Mouse (Mus musculus) limb, embryonic 15.5 days (tissue): Measurements from ENCODE around the gene Strn3. TPM values are rescaled to one million over a fixed set of nuclear protein-coding genes. Genes with fewer than 3 reads are reported as not detected.

Experiments used
- ATAC-seq: fragments of 200-750 bp; cut with Nextera tagmentation; 2 replicates; pipeline ENCODE4 v1.8.0; 2017; ENCODE audit warnings: low read depth, moderate TSS enrichment; ENCODE audit not compliant: insufficient number of reproducible peaks, low FRiP score, low TSS enrichment
- H3K27ac ChIP-seq: fragments of 300-500 bp; sonication (generic); 2 replicates; pipeline ENCODE4 v1.5.1; 2015; ENCODE audit warnings: moderate library complexity, mild to moderate bottlenecking, inconsistent platforms
- H3K27me3 ChIP-seq: fragments of 300-500 bp; sonication (generic); 2 replicates; pipeline ENCODE4 v1.6.1; 2015; ENCODE audit warnings: inconsistent platforms
- H3K36me3 ChIP-seq: fragments of 300-500 bp; sonication (generic); 2 replicates; pipeline ENCODE4 v1.6.1; 2015; ENCODE audit warnings: inconsistent platforms
- H3K4me1 ChIP-seq: fragments of 300-500 bp; sonication (generic); 2 replicates; pipeline ENCODE4 v1.6.1; 2015; ENCODE audit warnings: inconsistent platforms
- H3K4me2 ChIP-seq: fragments of 300-500 bp; sonication (generic); 2 replicates; pipeline ENCODE4 v1.6.1; 2015; ENCODE audit warnings: mild to moderate bottlenecking, inconsistent platforms
- H3K4me3 ChIP-seq: fragments of 300-500 bp; sonication (generic); 2 replicates; pipeline ENCODE4 v1.5.1; 2015; ENCODE audit warnings: mild to moderate bottlenecking, inconsistent platforms
- H3K9ac ChIP-seq: fragments of 300-500 bp; sonication (generic); 2 replicates; pipeline ENCODE4 v1.6.1; 2015; ENCODE audit warnings: inconsistent platforms
- H3K9me3 ChIP-seq: fragments of 300-500 bp; sonication (generic); 2 replicates; pipeline ENCODE4 v1.6.1; 2016; ENCODE audit warnings: inconsistent platforms
- WGBS: fragments of 180-500 bp; shearing (Covaris S2); methylation state at CpG from one replicate; pipeline ENCODE4 v1.1.7; 2015; 5-methylcytosine and 5-hydroxymethylcytosine counted together
- polyA plus RNA-seq: library from polyadenylated mRNA; unstranded; fragments of >200 nt; fragmentation: Nextera tagmentation; extraction: Ambion mirVana; gene quantifications from 2 replicates; pipeline ENCODE4 v1.2.1, GENCODE M21; 2015

Strn3 gene
- polyA plus RNA-seq: 35.5 and 47.1 TPM in 2 replicates

GRCm38 (mm10) chr12:51691845-51692632 is at the start of gene Strn3:
Gene Strn3 (minus strand): TSS chr12:51691897.
- H3K4me3 ChIP-seq: peak within 1 kb of the TSS; percentile 85
- ATAC-seq: peak; percentile 97
- no peaks in the 10 kb centered on the region for H3K9me3 ChIP-seq
- no peaks in the 10 kb centered on the region for H3K36me3 ChIP-seq
- 0 out of 2 replicates have a peak, but pooled peaks cover 5% of the 10 kb centered on the region for H3K4me1 ChIP-seq
- H3K27me3 ChIP-seq: no peaks in the 10 kb centered on the region
- peak within 1 kb of the TSS; percentile 45 for H3K4me2 ChIP-seq
- under 1% methylated on average over 52 of the region's 56 CpGs for WGBS
- H3K9ac ChIP-seq: peak within 1 kb of the TSS; percentile 99
- peak within 1 kb of the TSS; percentile 100 for H3K27ac ChIP-seq

GRCm38 (mm10) chr12:51736807-51737206 is 45.1 kb upstream of the Strn3 start:
- no peaks in the 10 kb centered on the region for H3K36me3 ChIP-seq
- no peak overlapping the region for H3K4me3 ChIP-seq
- no peak overlapping the region for H3K9ac ChIP-seq
- H3K27me3 ChIP-seq: no peaks in the 10 kb centered on the region
- peaks cover 21% of the 10 kb centered on the region for H3K4me1 ChIP-seq
- H3K9me3 ChIP-seq: no peaks in the 10 kb centered on the region
- no peak overlapping the region for H3K27ac ChIP-seq
- H3K4me2 ChIP-seq: no peak overlapping the region
- no peak for ATAC-seq
- WGBS: 58% methylated on average over 1 of the region's 1 CpGs

- Histone ChIP-seq H3K4me1 (peaks cover 21% of the 10 kb centered on the region), H3K27ac (peak overlapping the region; percentile 22; the same call in 1 of the 2 replicates), H3K9me3 (no peaks in the 10 kb centered on the region), H3K9ac (no peak overlapping the region), H3K4me2 (no peak overlapping the region), H3K36me3 (no peaks in the 10 kb centered on the region), H3K27me3 (no peaks in the 10 kb centered on the region), H3K4me3 (no peak overlapping the region)
- no peak for ATAC-seq
- WGBS: 69% methylated on average over 3 of the region's 3 CpGs
Measured at GRCm38 (mm10) chr12:51736381-51736780, 44.7 kb upstream of the Strn3 start.

- Histone ChIP-seq H3K27ac (peak overlapping the region; percentile 57), H3K4me3 (no peak overlapping the region), H3K36me3 (no peaks in the 10 kb centered on the region), H3K9ac (no peak overlapping the region), H3K4me1 (peaks cover 21% of the 10 kb centered on the region), H3K27me3 (no peaks in the 10 kb centered on the region), H3K9me3 (no peaks in the 10 kb centered on the region), H3K4me2 (no peak overlapping the region)
- 34% methylated on average over 7 of the region's 7 CpGs for WGBS
- ATAC-seq: peak; percentile 77
Measured at GRCm38 (mm10) chr12:51735840-51736271, 44.2 kb upstream of the Strn3 start.

DNA sequence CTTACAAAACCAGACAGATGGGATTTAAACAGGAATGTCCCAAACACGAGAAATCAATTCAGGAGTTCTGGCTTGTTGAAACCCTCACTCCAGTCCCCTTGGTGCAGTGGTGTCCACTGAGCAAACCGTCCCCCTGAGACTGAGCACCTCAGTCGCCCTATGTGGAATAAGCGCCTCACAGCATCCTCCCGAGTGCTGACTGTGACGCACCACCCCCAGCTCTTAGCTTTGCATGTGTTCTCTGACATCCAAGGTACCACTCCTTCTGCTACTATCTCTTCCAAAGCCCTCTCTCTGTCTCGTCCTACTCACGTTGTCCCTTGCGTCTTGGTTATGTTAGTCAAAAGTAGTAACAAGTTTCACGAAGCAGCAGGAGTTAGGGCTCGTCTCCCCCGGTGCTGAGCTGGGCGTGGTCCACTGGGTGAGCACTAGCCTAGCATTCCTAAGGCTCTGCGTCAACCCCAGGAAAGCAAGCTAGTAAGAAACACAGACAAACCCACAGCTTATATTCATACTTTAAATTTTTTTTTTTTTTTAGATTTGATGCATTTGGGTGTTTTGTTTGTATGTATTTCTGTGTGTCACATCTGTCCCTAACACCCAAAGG is 43.0 kb upstream of the Strn3 start:
- no peak for ATAC-seq
- Histone ChIP-seq H3K9ac (no peak overlapping the region), H3K36me3 (no peaks in the 10 kb centered on the region), H3K27ac (peak overlapping the region; percentile 57), H3K4me2 (no peak overlapping the region), H3K4me3 (no peak overlapping the region), H3K27me3 (no peaks in the 10 kb centered on the region), H3K9me3 (no peaks in the 10 kb centered on the region), H3K4me1 (peaks cover 21% of the 10 kb centered on the region)
- WGBS: 64% methylated on average over 14 of the region's 14 CpGs

- Histone ChIP-seq H3K4me1 (peaks cover 9% of the 10 kb centered on the region; the same call in 1 of the 2 replicates), H3K9ac (no peak overlapping the region), H3K27me3 (no peaks in the 10 kb centered on the region), H3K4me3 (no peak overlapping the region), H3K9me3 (no peaks in the 10 kb centered on the region), H3K27ac (peak overlapping the region; percentile 60; the same call in 1 of the 2 replicates), H3K4me2 (no peak overlapping the region), H3K36me3 (no peaks in the 10 kb centered on the region)
- no peak for ATAC-seq
- WGBS: 92% methylated on average over 9 of the region's 9 CpGs
Measured at GRCm38 (mm10) chr12:51729827-51730226, 38.1 kb upstream of the Strn3 start.

DNA sequence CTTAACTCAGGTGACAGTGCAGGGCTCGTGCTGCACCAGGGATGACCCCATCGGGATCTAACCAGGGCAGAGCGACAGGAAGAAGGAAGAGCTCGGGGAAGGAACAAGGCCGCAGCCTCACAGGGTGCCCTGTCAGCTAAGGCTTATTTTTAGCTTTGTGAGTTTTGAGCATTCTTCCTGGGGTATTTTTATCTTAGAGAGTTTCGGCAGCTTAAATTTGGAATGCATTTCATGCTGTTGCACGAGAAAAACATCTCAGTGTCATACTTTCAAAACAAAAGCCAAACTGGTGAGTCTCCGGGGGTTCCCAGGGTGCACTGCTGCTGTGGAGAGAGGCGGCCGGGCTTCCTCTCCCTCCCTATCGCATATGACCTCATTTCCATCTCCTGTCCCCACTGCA is 37.4 kb upstream of the Strn3 start:
- no peak for ATAC-seq
- H3K4me1 ChIP-seq: peaks cover 1% of the 10 kb centered on the region; the same call in 1 of the 2 replicates
- no peaks in the 10 kb centered on the region for H3K27me3 ChIP-seq
- no peaks in the 10 kb centered on the region for H3K36me3 ChIP-seq
- no peak overlapping the region for H3K4me3 ChIP-seq
- 65% methylated on average over 11 of the region's 11 CpGs for WGBS
- no peak overlapping the region for H3K9ac ChIP-seq
- H3K9me3 ChIP-seq: no peaks in the 10 kb centered on the region
- H3K4me2 ChIP-seq: no peak overlapping the region
- H3K27ac ChIP-seq: peak overlapping the region; percentile 60

- Histone ChIP-seq H3K36me3 (peaks cover 11% of the 10 kb centered on the region; the same call in 1 of the 2 replicates), H3K27me3 (no peaks in the 10 kb centered on the region), H3K4me2 (no peak overlapping the region), H3K9ac (no peak overlapping the region), H3K9me3 (no peaks in the 10 kb centered on the region), H3K4me3 (no peak overlapping the region), H3K4me1 (no peaks in the 10 kb centered on the region), H3K27ac (no peak overlapping the region)
- ATAC-seq: no peak
- 88% methylated on average over 8 of the region's 8 CpGs for WGBS
Measured at GRCm38 (mm10) chr12:51721836-51722235, 30.1 kb upstream of the Strn3 start.

DNA sequence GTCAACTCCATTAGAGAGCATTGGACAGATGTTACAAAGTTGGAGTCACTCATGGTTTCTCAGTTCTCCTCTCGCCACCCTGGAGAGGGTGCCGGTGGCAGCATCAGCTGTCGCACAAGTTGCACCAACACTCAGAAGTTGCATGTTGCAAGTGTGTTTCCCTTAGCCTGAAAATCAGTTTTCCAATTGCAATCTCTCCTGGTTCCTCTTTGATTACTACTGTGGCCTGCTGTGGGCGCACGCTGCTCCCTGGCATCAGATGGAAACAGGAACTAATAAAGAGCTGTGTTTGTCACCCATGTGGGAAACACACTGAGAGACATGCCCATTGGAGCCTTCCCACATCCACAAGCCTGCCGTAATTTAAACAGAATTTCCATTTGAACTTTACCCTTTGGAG is 26.9 kb upstream of the Strn3 start:
- WGBS: 89% methylated on average over 6 of the region's 6 CpGs

DNA sequence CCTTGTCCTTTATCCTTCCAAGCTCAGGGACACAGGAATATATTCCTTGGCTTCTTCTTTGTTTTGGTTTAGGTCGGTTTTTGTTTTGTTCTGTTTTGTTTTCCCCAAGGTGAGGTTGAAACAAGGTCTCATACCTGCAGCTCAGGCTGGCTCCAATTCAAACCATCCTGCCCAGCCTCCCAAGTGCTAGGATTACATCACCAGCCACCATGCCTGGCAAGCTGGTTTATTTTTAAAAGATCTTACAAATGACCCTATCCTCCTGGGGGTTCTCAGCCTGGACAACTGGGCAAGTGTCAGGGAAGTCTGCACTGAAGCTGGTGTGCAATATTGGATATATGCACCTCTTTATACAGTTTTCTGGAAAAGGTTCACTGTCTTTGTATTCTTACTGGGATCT is 21.0 kb upstream of the Strn3 start:
- Histone ChIP-seq H3K4me2 (no peak overlapping the region), H3K36me3 (no peaks in the 10 kb centered on the region), H3K9ac (no peak overlapping the region), H3K4me3 (no peak overlapping the region), H3K4me1 (no peaks in the 10 kb centered on the region), H3K9me3 (no peaks in the 10 kb centered on the region), H3K27me3 (no peaks in the 10 kb centered on the region), H3K27ac (no peak overlapping the region)
- WGBS: 62% methylated on average over 1 of the region's 1 CpGs
- ATAC-seq: no peak

More for the DNA sequence above, 26.9 kb upstream of the Strn3 start:
- Histone ChIP-seq H3K27me3 (no peaks in the 10 kb centered on the region), H3K4me1 (no peaks in the 10 kb centered on the region), H3K27ac (no peak overlapping the region), H3K9me3 (no peaks in the 10 kb centered on the region), H3K36me3 (peaks cover 11% of the 10 kb centered on the region; the same call in 1 of the 2 replicates), H3K9ac (no peak overlapping the region), H3K4me3 (no peak overlapping the region), H3K4me2 (no peak overlapping the region)
- no peak for ATAC-seq

GRCm38 (mm10) chr12:51710154-51710553 is 18.5 kb upstream of the Strn3 start:
- H3K36me3 ChIP-seq: peaks cover 2% of the 10 kb centered on the region; the same call in 1 of the 2 replicates
- no peak overlapping the region for H3K4me2 ChIP-seq
- H3K9me3 ChIP-seq: no peaks in the 10 kb centered on the region
- no peaks in the 10 kb centered on the region for H3K4me1 ChIP-seq
- ATAC-seq: no peak
- no peak overlapping the region for H3K27ac ChIP-seq
- no peak overlapping the region for H3K9ac ChIP-seq
- H3K4me3 ChIP-seq: no peak overlapping the region
- WGBS: 65% methylated on average over 5 of the region's 5 CpGs
- H3K27me3 ChIP-seq: no peaks in the 10 kb centered on the region

- Histone ChIP-seq H3K27ac (no peak overlapping the region), H3K36me3 (peaks cover 2% of the 10 kb centered on the region; the same call in 1 of the 2 replicates), H3K4me3 (no peak overlapping the region), H3K9me3 (no peaks in the 10 kb centered on the region), H3K4me1 (no peaks in the 10 kb centered on the region), H3K27me3 (no peaks in the 10 kb centered on the region), H3K4me2 (no peak overlapping the region), H3K9ac (no peak overlapping the region)
- WGBS: 87% methylated on average over 3 of the region's 3 CpGs
- no peak for ATAC-seq
Measured at GRCm38 (mm10) chr12:51709741-51710140, 18.0 kb upstream of the Strn3 start.
